Comparison of ENCODE assay signal across 25 mouse cellular contexts in the genomic region with DNA sequence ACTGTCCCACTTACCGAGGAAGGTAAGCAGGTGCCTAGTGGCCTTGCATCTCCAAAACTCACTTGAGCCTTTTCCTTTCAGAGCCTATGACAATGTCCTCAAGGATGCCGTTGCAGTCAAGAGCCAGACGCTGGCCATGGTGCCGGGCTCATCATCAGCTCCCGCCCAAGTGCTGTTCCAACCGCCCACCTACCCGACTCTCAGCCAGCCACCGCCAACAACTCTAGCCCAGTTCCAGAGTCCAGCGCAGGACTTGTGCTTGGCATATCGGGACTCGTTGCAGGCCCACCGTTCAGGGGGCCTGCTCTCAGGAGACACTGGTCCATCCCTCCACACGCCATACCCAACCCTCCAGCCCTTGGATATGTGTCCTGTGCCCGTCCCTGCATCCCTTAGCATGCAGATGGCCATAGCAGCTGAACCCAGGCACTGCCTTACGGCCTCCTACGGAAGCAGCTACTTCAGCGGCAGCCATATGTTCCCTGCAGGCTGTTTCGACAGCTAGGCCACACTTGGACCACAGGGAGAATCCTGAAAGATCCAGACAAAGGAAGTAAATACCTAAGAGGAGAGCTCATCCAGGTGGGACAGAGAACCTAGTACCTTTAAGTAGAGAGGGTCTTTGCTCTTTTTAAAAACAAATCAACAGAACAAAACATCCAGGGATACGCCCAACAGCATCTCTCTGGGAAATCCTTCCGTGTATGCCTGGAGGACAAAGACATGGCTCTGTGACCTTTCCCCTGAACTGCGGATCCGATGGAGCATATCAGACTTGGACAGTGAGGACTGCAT. TPM values are rescaled to one million over a fixed set of nuclear protein-coding genes. Genes with fewer than 3 reads are reported as not detected.
A peak's percentile ranks its signal among the peaks of the same experiment; 100 is the strongest.
DNase-seq lines count a peak whose midpoint lies in the region; ATAC-seq and TF ChIP-seq lines count a peak whose summit lies in the region.
"Had no signal": no experiment of that assay in that cellular context is flagged by ENCODE, and none has a peak within 500 bp of the region (broad histone marks: within the 10 kb centered on the region; RNA-seq: fewer than 3 reads in every experiment).

No protein-coding gene starts in this region.

- DNase-seq in frontal cortex, postnatal 14 days (ENCODE audit: low spot score in 2 of 2) = no peak
- DNase-seq in layer of hippocampus, adult 9-11 months = peak; percentile 29
- no peak for DNase-seq in layer of hippocampus, postnatal 25 days (ENCODE audit: extremely low spot score in 1 of 2, low spot score in 1 of 2)
- peak; percentile 62 for DNase-seq in brain, adult 2 months (ENCODE audit: low read depth, low spot score)
- DNase-seq in gastrocnemius, postnatal 36 days = no peak
- DNase-seq: gastrocnemius, postnatal 25 days had no signal

- no peaks in the 10 kb centered on the region for H3K9me3 ChIP-seq in ES-Bruce4 (replicated peaks; ENCODE audit: control insufficient read depth, insufficient read depth, low read length, poor library complexity, severe bottlenecking)
- H3K9me3 ChIP-seq: forebrain, embryonic 12.5 days; heart, embryonic 10.5 days; hindbrain, embryonic 15.5 days; kidney, embryonic 15.5 days; megakaryocyte, embryonic 14.5 days had no signal

- peak overlapping the region; percentile 1; the same call in 1 of the 2 replicates for H3K9ac ChIP-seq in ES-Bruce4 (ENCODE audit: low read depth, poor library complexity, severe bottlenecking)
- H3K9ac ChIP-seq: forebrain, embryonic 12.5 days; hindbrain, embryonic 15.5 days; kidney, embryonic 15.5 days had no signal

- H3K4me3 ChIP-seq in ES-Bruce4 (ENCODE audit: low read depth, low read length) = peak overlapping the region; percentile 11
- H3K4me3 ChIP-seq: forebrain, embryonic 12.5 days; heart, embryonic 10.5 days; hindbrain, embryonic 15.5 days; kidney, embryonic 15.5 days; megakaryocyte, embryonic 14.5 days; myocyte had no signal

- H3K4me1 ChIP-seq in ES-Bruce4 (ENCODE audit: control insufficient read depth, insufficient read depth, low read length) = no peaks in the 10 kb centered on the region

- intact Hi-C loops in gastrocnemius, postnatal 36 days (cut with DNase I) = loop anchor here (5.0 kb wide), 1 partner anchor 93 kb away; no protein-coding TSS in a partner anchor

- no peaks in the 10 kb centered on the region for H3K36me3 ChIP-seq in ES-Bruce4 (ENCODE audit: control insufficient read depth, insufficient read depth, low read length, poor library complexity, severe bottlenecking)
- H3K36me3 ChIP-seq: hindbrain, embryonic 15.5 days had no signal

- no peaks in the 10 kb centered on the region for H3K27me3 ChIP-seq in ES-Bruce4 (ENCODE audit: control insufficient read depth, insufficient read depth, low read length, poor library complexity, severe bottlenecking)
- H3K27me3 ChIP-seq: CH12.LX; forebrain, embryonic 12.5 days; hindbrain, embryonic 15.5 days; kidney, embryonic 15.5 days; megakaryocyte, embryonic 14.5 days had no signal

- ATAC-seq in frontal cortex, adult (ENCODE audit: low TSS enrichment) = peak; percentile 91
- ATAC-seq: activated CD4-positive, CD25-positive, alpha-beta regulatory T cell, adult 4 months had no signal

- H3K27ac ChIP-seq in ES-Bruce4 (ENCODE audit: insufficient read depth, low read length) = peak overlapping the region; percentile 70
- H3K27ac ChIP-seq: forebrain, embryonic 12.5 days; heart, embryonic 10.5 days; hindbrain, embryonic 15.5 days had no signal

- TF ChIP-seq EP300 in ES-Bruce4 (IDR thresholded peaks at IDR 0.05; ENCODE audit: insufficient read depth, low read depth, low read length) = no peak; the same call in 1 of the 2 replicates

- TF ChIP-seq CTCF in ES-Bruce4 (IDR thresholded peaks at IDR 0.05; ENCODE audit: low read depth, low read length) = no peak

- no peak for TF ChIP-seq POLR2A in ES-Bruce4 (IDR thresholded peaks at IDR 0.05; ENCODE audit: insufficient read depth, low read length)

RNA-seq across cellular contexts. Expression of gene 4933415A04Rik, which starts 1.4 kb away (rescaled TPM):
- 1 to 10 TPM; 1.5 to 1.6 TPM for total RNA-seq in layer of hippocampus, postnatal 25 days (2021)
- 0.99 and 1.2 TPM in 2 replicates for polyA plus RNA-seq in ES-Bruce4 (2011; ENCODE audit: insufficient read depth, insufficient read length, low read depth, missing spikeins)
- not detected for total RNA-seq in gastrocnemius, postnatal 36 days (2021)
- total RNA-seq: CH12.LX; common myeloid progenitor, adult 5-6 weeks; gastrocnemius, postnatal 25 days had no signal
- polyA plus RNA-seq: activated CD4-positive, CD25-positive, alpha-beta regulatory T cell, adult 4 months; myocyte had no signal

RNA-seq across cellular contexts. Expression of gene Fabp6, which starts 15.9 kb away (rescaled TPM):
- not detected for total RNA-seq in layer of hippocampus, postnatal 25 days (2021)
- not detected in 2 replicates for polyA plus RNA-seq in ES-Bruce4 (2011; ENCODE audit: insufficient read depth, insufficient read length, low read depth, missing spikeins)
- total RNA-seq in gastrocnemius, postnatal 36 days (2021) = not detected
- total RNA-seq: adrenal gland, postnatal 10 days; CH12.LX; common myeloid progenitor, adult 5-6 weeks; gastrocnemius, postnatal 25 days had no signal
- polyA plus RNA-seq: activated CD4-positive, CD25-positive, alpha-beta regulatory T cell, adult 4 months; brain, embryonic 14.5 days; embryonic facial prominence, embryonic 11.5 days; forebrain, embryonic 12.5 days; heart, embryonic 10.5 days; heart, postnatal 0 days; hindbrain, embryonic 15.5 days; kidney, embryonic 15.5 days; limb, embryonic 11.5 days; liver, embryonic 11.5 days; myocyte; neural tube, embryonic 14.5 days; stomach, embryonic 14.5 days had no signal

RNA-seq across cellular contexts. Expression of gene Ccnjl, which starts 56.8 kb away (rescaled TPM):
- total RNA-seq in layer of hippocampus, postnatal 25 days (2021) = 10 to 100 TPM in 1 of 2 experiments, 1 to 10 TPM in 1; 9.3 to 13.1 TPM
- polyA plus RNA-seq in ES-Bruce4 (2011; ENCODE audit: insufficient read depth, insufficient read length, low read depth, missing spikeins) = 3.8 and 4.9 TPM in 2 replicates
- under 1 TPM; 0.12 to 0.13 TPM for total RNA-seq in gastrocnemius, postnatal 36 days (2021)
- total RNA-seq: CH12.LX had no signal

Comparison
In these comparisons a context has a peak if more than half of its experiments do, and no peak if none do; other contexts are left out.
1. DNase-seq: peak in layer of hippocampus, adult 9-11 months (single experiment) and brain, adult 2 months (single experiment); none in frontal cortex, postnatal 14 days (0 of 2), layer of hippocampus, postnatal 25 days (0 of 2) and gastrocnemius, postnatal 36 days (0 of 2).
2. RNA of gene Ccnjl, which starts 56.8 kb away (total RNA-seq): 9.3 to 13.1 TPM in layer of hippocampus, postnatal 25 days; 0.12 to 0.13 TPM in gastrocnemius, postnatal 36 days; every median in the first group is over 4 times any median in the second.